Mouse (Mus musculus): ENCODE results near the gene Axl. TPM values are rescaled to one million over a fixed set of nuclear protein-coding genes. Genes with fewer than 3 reads are reported as not detected.

Gene Axl
- polyA plus RNA-seq (2014; fragmentation: Nextera tagmentation; extraction: Ambion mirVana) = 17.4 and 21.8 TPM in 2 replicates

DNA sequence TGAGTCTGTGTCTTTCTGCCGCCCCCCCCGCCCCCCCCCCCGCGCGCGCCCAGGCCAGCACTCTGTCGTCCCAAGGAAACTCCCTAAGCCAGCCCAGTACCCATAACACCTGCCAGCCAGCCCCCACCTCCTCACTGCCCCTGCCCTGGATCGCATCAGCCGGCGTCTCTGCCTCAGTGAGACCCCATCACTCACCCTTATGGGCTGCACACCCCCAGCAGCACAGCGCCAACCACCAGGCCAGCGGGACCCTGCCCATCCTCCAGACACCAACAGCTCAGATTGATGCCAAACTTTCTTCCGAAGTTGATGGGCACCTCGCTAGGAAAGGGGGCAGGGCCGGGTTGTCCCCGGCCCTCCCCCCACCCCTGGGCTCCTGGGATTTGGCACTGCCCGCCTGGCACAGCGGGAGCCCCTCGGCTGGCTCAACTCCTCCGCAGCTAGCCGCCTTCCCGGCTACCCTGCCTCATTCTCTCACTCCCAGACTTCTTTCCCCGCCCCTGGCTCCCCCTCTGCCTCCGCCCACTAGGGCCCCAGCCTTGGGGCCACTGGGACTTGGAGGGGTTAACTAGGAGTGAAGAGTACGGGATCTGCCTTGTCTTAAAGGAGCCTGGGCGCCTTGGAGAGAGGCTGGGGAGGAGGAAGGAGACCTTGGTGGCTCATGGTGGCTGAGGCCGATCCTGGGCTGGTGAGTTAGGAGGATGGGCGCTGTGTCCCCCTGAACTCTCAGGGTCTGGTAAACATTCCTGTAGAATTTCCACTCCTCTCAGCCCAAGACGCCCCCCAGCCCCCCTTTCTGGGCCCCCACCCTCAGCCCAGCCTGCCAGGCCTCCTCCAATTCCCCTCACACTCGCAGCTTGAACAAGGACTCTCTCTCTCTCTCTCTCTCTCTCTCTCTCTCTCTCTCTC, at the start of gene Axl:
Axl (minus strand) TSS at position 486 of the 909 bp plus-strand sequence.
- peaks cover 11% of the 10 kb centered on the region for H3K4me1 ChIP-seq (ENCODE audit: control insufficient read depth, insufficient read depth, low read length)
- no peaks in the 10 kb centered on the region for H3K27me3 ChIP-seq (ENCODE audit: control insufficient read depth, insufficient read depth, low read length)
- peak; percentile 94 for DNase-seq (ENCODE audit: low spot score, missing footprints)
- no peaks in the 10 kb centered on the region for H3K9me3 ChIP-seq (ENCODE audit: control insufficient read depth, low read length)
- H3K4me2 ChIP-seq = peak within 1 kb of the TSS; percentile 90
- no peak within 1 kb of the TSS for H3K27ac ChIP-seq (ENCODE audit: low read depth, low read length)
- WGBS = under 1% methylated on average over 26 of the region's 30 CpGs
- H3K9ac ChIP-seq (ENCODE audit: low read length) = peak within 1 kb of the TSS; percentile 70
- no peaks in the 10 kb centered on the region for H3K36me3 ChIP-seq (ENCODE audit: control insufficient read depth, insufficient read depth, low read length)
- peak within 1 kb of the TSS; percentile 49 for H3K4me3 ChIP-seq (ENCODE audit: low read depth, low read length)
- peak; percentile 87 for ATAC-seq (ENCODE audit: low FRiP score)

DNA sequence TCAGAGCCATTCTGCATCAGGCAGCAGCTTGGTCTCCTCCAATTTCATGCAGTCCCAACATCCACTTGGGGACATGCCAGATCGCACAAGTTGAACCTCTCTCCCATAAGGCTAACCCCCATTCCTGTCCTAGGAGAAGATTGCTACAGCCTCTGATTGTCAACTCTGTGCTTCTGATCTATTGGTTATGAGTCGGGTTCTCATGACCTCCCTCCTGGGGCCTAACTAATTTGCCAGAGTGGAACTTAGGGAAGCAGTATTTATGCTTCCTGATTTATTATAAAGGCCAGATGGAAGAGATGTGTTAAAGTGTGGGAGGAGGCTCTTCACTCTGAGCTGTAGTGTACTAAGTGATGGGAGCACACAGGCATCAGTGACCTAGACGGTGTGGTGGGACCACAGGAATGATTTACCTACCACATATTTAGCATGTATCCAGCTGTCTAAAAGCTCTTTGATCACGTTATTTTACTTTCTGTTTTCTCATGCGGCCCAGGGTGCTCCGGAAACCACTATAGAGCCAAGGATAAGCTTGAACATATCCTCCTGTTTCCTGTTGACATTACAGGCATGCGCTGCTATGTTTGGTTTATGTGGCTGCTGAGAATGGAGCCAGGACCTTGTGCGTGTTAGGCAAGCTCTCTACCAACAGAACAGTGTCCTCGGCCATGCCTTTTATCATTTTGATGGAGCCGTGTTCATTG, 46.8 kb upstream of the Axl start:
- no peak overlapping the region for H3K4me2 ChIP-seq
- no peak overlapping the region for H3K9ac ChIP-seq (ENCODE audit: low read length)
- H3K27ac ChIP-seq (ENCODE audit: low read depth, low read length) = no peak overlapping the region
- H3K4me3 ChIP-seq (ENCODE audit: low read depth, low read length) = no peak overlapping the region
- DNase-seq (ENCODE audit: low spot score, missing footprints) (no peak), ATAC-seq (ENCODE audit: low FRiP score) (no peak)
- H3K36me3 ChIP-seq (ENCODE audit: control insufficient read depth, insufficient read depth, low read length) = no peaks in the 10 kb centered on the region
- WGBS = 83% methylated on average over 10 of the region's 10 CpGs
- no peaks in the 10 kb centered on the region for H3K9me3 ChIP-seq (ENCODE audit: control insufficient read depth, low read length)
- no peaks in the 10 kb centered on the region for H3K27me3 ChIP-seq (ENCODE audit: control insufficient read depth, insufficient read depth, low read length)
- H3K4me1 ChIP-seq (ENCODE audit: control insufficient read depth, insufficient read depth, low read length) = no peaks in the 10 kb centered on the region

DNA sequence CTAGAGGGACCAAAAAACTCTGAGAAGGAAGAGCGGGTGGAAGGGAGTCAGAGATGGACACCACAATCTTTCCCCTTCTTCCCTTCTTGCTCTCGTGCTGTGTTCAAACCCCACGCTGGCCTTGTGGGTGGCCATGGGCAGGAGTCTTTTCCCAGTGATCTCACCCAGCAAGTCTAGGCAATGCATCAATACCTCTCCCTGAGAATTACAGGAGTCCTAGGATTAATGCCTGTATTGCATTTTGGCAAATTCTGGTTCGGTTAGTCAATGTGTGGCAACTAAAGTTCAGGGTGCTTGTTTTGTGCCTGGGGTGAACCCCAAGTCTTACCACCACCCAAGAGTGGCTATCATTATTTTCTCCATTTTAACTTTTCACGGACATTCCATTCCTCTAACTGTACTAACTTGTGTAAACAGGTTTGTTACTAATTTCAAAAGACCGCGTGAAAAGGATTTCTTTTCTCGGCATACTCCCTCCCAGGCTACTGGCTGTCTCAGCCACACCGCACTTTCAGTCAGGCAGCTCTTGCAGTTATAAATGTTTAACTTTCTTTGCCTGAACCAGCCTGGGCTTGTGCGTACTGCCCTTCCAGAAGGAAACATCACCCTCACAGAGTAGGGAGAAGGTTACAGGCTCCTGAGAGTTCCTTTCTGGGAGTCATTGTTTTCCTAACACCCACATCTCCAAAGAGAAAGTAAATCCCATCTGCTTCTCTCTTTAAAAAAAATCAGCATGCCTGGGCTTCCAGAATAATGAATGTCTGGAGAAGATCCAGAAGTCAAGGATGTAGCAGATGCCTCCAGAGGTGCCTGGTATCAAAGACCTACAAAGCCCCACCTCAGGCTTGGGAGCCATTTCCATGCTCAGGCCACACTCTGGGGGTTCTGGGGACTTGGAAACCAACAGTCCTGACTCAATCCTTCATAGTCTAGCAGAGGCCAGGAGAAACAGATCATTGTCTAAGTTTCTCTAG, 43.3 kb upstream of the Axl start:
- no peak overlapping the region for H3K27ac ChIP-seq (ENCODE audit: low read depth, low read length)
- DNase-seq (ENCODE audit: low spot score, missing footprints) (peak; percentile 35), ATAC-seq (ENCODE audit: low FRiP score) (no peak)
- H3K4me2 ChIP-seq = no peak overlapping the region
- H3K36me3 ChIP-seq (ENCODE audit: control insufficient read depth, insufficient read depth, low read length) = no peaks in the 10 kb centered on the region
- WGBS = 91% methylated on average over 10 of the region's 10 CpGs
- H3K9me3 ChIP-seq (ENCODE audit: control insufficient read depth, low read length) = no peaks in the 10 kb centered on the region
- no peak overlapping the region for H3K4me3 ChIP-seq (ENCODE audit: low read depth, low read length)
- no peak overlapping the region for H3K9ac ChIP-seq (ENCODE audit: low read length)
- no peaks in the 10 kb centered on the region for H3K4me1 ChIP-seq (ENCODE audit: control insufficient read depth, insufficient read depth, low read length)
- no peaks in the 10 kb centered on the region for H3K27me3 ChIP-seq (ENCODE audit: control insufficient read depth, insufficient read depth, low read length)

DNA sequence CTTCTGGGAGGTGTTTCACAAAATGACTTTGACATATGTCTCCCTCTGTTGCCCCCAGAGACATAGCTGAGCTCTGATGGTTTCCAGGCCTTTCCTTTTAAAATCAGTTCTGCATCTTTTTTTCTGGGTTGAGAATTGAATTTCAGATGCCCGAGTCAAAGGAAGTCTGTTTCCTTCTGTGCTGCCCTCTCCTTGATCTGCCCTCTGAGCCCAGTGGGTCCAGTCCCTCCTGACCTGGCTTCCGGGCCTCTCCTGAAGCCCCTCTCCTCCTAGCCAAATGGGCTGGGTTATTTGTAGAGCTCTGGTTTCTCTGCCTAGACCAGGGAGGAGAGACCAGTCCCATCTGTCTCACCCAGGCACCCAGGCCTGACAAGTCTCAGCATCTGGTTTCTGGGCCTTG, 41.7 kb upstream of the Axl start:
- Histone ChIP-seq H3K9me3 (ENCODE audit: control insufficient read depth, low read length) (no peaks in the 10 kb centered on the region), H3K27ac (ENCODE audit: low read depth, low read length) (no peak overlapping the region), H3K4me2 (no peak overlapping the region), H3K4me1 (ENCODE audit: control insufficient read depth, insufficient read depth, low read length) (no peaks in the 10 kb centered on the region), H3K9ac (ENCODE audit: low read length) (no peak overlapping the region), H3K27me3 (ENCODE audit: control insufficient read depth, insufficient read depth, low read length) (no peaks in the 10 kb centered on the region), H3K36me3 (ENCODE audit: control insufficient read depth, insufficient read depth, low read length) (no peaks in the 10 kb centered on the region), H3K4me3 (ENCODE audit: low read depth, low read length) (no peak overlapping the region)
- DNase-seq (ENCODE audit: low spot score, missing footprints) (no peak), ATAC-seq (ENCODE audit: low FRiP score) (no peak)
- WGBS = 74% methylated on average over 2 of the region's 2 CpGs

DNA sequence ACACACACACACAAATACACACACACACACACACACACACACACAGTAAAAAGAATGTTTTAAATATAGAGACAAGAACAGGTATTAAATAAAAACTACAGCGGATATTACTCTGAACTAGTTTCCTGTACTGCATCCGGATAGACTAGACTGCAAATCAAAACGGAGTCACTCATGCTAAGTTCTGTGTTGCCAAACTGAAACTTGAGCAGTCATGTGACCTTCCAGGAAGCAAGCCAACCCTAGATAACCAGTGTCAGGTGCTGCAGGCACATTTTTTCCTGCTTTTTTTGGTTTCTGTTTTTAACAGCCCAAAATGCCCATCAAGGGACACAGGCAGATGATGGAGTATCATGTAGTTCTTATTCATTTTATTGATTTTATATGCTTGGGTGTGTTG, 38.7 kb upstream of the Axl start:
- ATAC-seq (ENCODE audit: low FRiP score) (no peak), DNase-seq (ENCODE audit: low spot score, missing footprints) (no peak)
- Histone ChIP-seq H3K27me3 (ENCODE audit: control insufficient read depth, insufficient read depth, low read length) (no peaks in the 10 kb centered on the region), H3K36me3 (ENCODE audit: control insufficient read depth, insufficient read depth, low read length) (no peaks in the 10 kb centered on the region), H3K27ac (ENCODE audit: low read depth, low read length) (no peak overlapping the region), H3K4me1 (ENCODE audit: control insufficient read depth, insufficient read depth, low read length) (no peaks in the 10 kb centered on the region), H3K9me3 (ENCODE audit: control insufficient read depth, low read length) (no peaks in the 10 kb centered on the region), H3K4me3 (ENCODE audit: low read depth, low read length) (no peak overlapping the region), H3K4me2 (no peak overlapping the region), H3K9ac (ENCODE audit: low read length) (no peak overlapping the region)
- 91% methylated on average over 3 of the region's 3 CpGs for WGBS

GRCm38 (mm10) chr7:25826029-25826428, 37.5 kb upstream of the Axl start:
- Histone ChIP-seq H3K36me3 (ENCODE audit: control insufficient read depth, insufficient read depth, low read length) (no peaks in the 10 kb centered on the region), H3K9ac (ENCODE audit: low read length) (no peak overlapping the region), H3K4me2 (no peak overlapping the region), H3K9me3 (ENCODE audit: control insufficient read depth, low read length) (no peaks in the 10 kb centered on the region), H3K4me1 (ENCODE audit: control insufficient read depth, insufficient read depth, low read length) (no peaks in the 10 kb centered on the region), H3K27ac (ENCODE audit: low read depth, low read length) (no peak overlapping the region), H3K4me3 (ENCODE audit: low read depth, low read length) (no peak overlapping the region), H3K27me3 (ENCODE audit: control insufficient read depth, insufficient read depth, low read length) (no peaks in the 10 kb centered on the region)
- ATAC-seq (ENCODE audit: low FRiP score) = no peak
- 84% methylated on average over 6 of the region's 6 CpGs for WGBS
- peak; percentile 45 for DNase-seq (ENCODE audit: low spot score, missing footprints)

- no peak overlapping the region for H3K9ac ChIP-seq (ENCODE audit: low read length)
- no peak overlapping the region for H3K4me2 ChIP-seq
- 63% methylated on average over 9 of the region's 9 CpGs for WGBS
- no peaks in the 10 kb centered on the region for H3K4me1 ChIP-seq (ENCODE audit: control insufficient read depth, insufficient read depth, low read length)
- ATAC-seq (ENCODE audit: low FRiP score) (no peak), DNase-seq (ENCODE audit: low spot score, missing footprints) (no peak)
- H3K4me3 ChIP-seq (ENCODE audit: low read depth, low read length) = no peak overlapping the region
- H3K27ac ChIP-seq (ENCODE audit: low read depth, low read length) = no peak overlapping the region
- no peaks in the 10 kb centered on the region for H3K27me3 ChIP-seq (ENCODE audit: control insufficient read depth, insufficient read depth, low read length)
- H3K9me3 ChIP-seq (ENCODE audit: control insufficient read depth, low read length) = no peaks in the 10 kb centered on the region
- no peaks in the 10 kb centered on the region for H3K36me3 ChIP-seq (ENCODE audit: control insufficient read depth, insufficient read depth, low read length)
Observed at GRCm38 (mm10) chr7:25825043-25825442, 36.5 kb upstream of the Axl start.

DNA sequence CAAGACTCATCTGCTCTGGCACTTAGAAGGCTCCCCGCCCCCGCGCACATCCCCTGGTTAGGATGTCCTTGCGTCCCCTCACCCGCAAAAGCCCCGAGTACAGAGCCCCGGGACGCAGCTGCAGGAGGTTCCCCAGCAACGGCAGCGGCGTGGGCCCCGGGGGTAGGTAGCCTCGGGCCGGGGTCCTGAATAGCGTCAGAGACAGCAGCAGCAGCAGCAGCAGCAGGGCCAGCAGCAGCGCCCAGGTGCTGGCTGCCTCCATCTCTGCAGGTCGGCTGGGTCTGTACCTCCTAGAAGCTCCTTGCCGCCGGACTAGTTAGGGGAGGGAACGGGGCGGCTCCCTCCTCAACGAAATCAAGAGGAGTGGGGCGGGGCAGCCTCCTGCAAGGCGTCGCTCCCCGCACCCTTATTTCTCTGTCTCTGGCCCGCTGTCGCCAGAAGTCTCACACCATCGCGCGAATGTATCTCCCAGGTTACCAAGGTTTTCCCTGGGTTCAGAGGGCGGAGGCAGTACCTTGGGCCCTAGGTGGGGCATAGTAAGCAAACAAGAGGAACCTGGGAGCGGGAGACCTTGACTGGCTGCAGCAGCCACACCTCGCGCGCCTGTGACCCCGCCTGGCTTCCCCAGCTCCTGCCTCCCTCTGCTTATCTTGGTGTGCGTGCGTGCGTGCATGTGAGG, 27.9 kb upstream of the Axl start, which contains the start of gene Cyp2s1:
Cyp2s1 (minus strand) TSS at position 673 of the 679 bp plus-strand sequence.
- Histone ChIP-seq H3K9me3 (ENCODE audit: control insufficient read depth, low read length) (no peaks in the 10 kb centered on the region), H3K4me3 (ENCODE audit: low read depth, low read length) (peak within 1 kb of the TSS; percentile 41), H3K36me3 (ENCODE audit: control insufficient read depth, insufficient read depth, low read length) (no peaks in the 10 kb centered on the region), H3K4me1 (ENCODE audit: control insufficient read depth, insufficient read depth, low read length) (0 out of 2 replicates have a peak, but pooled peaks cover 4% of the 10 kb centered on the region), H3K9ac (ENCODE audit: low read length) (peak within 1 kb of the TSS; percentile 65), H3K4me2 (peak within 1 kb of the TSS; percentile 85), H3K27ac (ENCODE audit: low read depth, low read length) (no peak within 1 kb of the TSS), H3K27me3 (ENCODE audit: control insufficient read depth, insufficient read depth, low read length) (peaks cover 12% of the 10 kb centered on the region)
- ATAC-seq (ENCODE audit: low FRiP score) (peak; percentile 45; the same call in 1 of the 2 replicates), DNase-seq (ENCODE audit: low spot score, missing footprints) (peak; percentile 91)
- under 1% methylated on average over 40 of the region's 40 CpGs for WGBS

Measured in midbrain, embryonic 11.5 days (tissue).